Mouse (Mus musculus) effector memory CD4-positive, alpha-beta T cell, adult 5 months (primary cell): ENCODE results near the gene Pvalb. TPM values are rescaled to one million over a fixed set of nuclear protein-coding genes. Genes with fewer than 3 reads are reported as not detected.

Experiments used
- polyA plus RNA-seq: library from polyadenylated mRNA; unstranded; fragments of 100-300 nt; shearing (Covaris generic); gene quantifications from one replicate; pipeline ENCODE4 v1.2.1, GENCODE M21; 2017

The Pvalb gene
- not detected for polyA plus RNA-seq

GRCm38 (mm10) chr15:78206312-78206711 lies at the start of gene Pvalb:
TSS of gene Pvalb (minus strand) at chr15:78206400.

GRCm38 (mm10) chr15:78244695-78245492 lies 38.7 kb upstream of the Pvalb start, which contains the start of gene Ncf4:
TSS of gene Ncf4 (plus strand) at chr15:78244801.

GRCm38 (mm10) chr15:78173972-78174886 lies 32.0 kb downstream of the Pvalb start, which contains the start of gene Ift27:
TSS of gene Ift27 (minus strand) at chr15:78174107.

Other genes with a start within 250 kb of the Pvalb start
- 3.0 TPM for gene Foxred2, start 249.7 kb downstream of the Pvalb start, polyA plus RNA-seq
- gene Eif3d, start 235.6 kb downstream of the Pvalb start, polyA plus RNA-seq: 153 TPM
- gene Cacng2, start 86.4 kb downstream of the Pvalb start, polyA plus RNA-seq: not detected
- 40.1 TPM for gene Ift27, start 32.3 kb downstream of the Pvalb start, polyA plus RNA-seq
- 94.7 TPM for gene Ncf4, start 38.4 kb upstream of the Pvalb start, polyA plus RNA-seq
- gene Csf2rb2, start 99.3 kb upstream of the Pvalb start, polyA plus RNA-seq: not detected
- gene Csf2rb, start 119.4 kb upstream of the Pvalb start, polyA plus RNA-seq: not detected
- gene Tex33, start 189.5 kb upstream of the Pvalb start, polyA plus RNA-seq: not detected
- 0.36 TPM for gene Tst, start 199.5 kb upstream of the Pvalb start, polyA plus RNA-seq
- 5.0 TPM for gene Mpst, start 200.0 kb upstream of the Pvalb start, polyA plus RNA-seq
- 16.4 TPM for gene Kctd17, start 222.2 kb upstream of the Pvalb start, polyA plus RNA-seq